Mouse (Mus musculus) activated CD4-positive, CD25-positive, alpha-beta regulatory T cell, adult 4 months (primary cell): Measurements from ENCODE around the gene Eras. TPM values are rescaled to one million over a fixed set of nuclear protein-coding genes. Genes with fewer than 3 reads are reported as not detected.
"Not testable (repeated sequence)": the region's sequence is repeated elsewhere in the genome, so short reads cannot be mapped to it uniquely, and the experiment has no call there.

Experiments
- ATAC-seq: one replicate; pipeline ENCODE4 v1.8.0; 2017
- polyA plus RNA-seq, 2 experiments: library from polyadenylated mRNA; unstranded; fragments of 100-300 nt; shearing (Covaris generic); gene quantifications; one replicate each; pipeline ENCODE4 v1.2.1; 2017

Gene Eras
- polyA plus RNA-seq, 2 experiments from 2014 or later: not detected

- not testable (repeated sequence) for ATAC-seq
Observed at GRCm38 (mm10) chrX:7909242-7909641, 19.2 kb downstream of the Eras start, which contains the start of gene Gm10490. Gm10490 (plus strand) TSS chrX:7909542.

GRCm38 (mm10) chrX:7907735-7908134 is 20.7 kb downstream of the Eras start, which contains the start of gene Gm10491:
Gm10491 (minus strand) TSS chrX:7907835.
- ATAC-seq: no peak

DNA sequence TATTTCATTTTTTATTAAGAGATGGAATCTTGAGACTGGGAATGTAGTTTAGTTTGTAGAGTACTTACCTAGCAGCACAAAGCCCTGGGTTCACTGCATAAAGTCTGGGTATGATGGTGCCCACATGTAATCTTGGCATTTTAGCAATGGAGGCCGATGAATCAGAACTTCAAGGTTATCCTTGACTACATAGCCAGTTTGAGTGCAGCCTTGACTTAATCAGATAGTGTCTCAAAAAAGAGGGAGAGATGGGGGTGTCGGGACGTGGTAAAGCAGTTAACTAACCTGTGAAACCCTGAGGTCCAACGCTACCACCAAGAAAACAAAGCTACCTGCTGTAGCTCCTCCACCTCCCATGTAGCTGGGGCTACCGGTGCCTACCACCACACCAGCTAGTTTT is 24.0 kb downstream of the Eras start:
- ATAC-seq: no peak

GRCm38 (mm10) chrX:7898880-7899874 is 29.2 kb downstream of the Eras start, which contains the start of the genes Pqbp1 and Timm17b:
Pqbp1 (minus strand) TSS chrX:7899269.
Timm17b (plus strand) TSS chrX:7899357.
- peak; percentile 96 for ATAC-seq

- no peak for ATAC-seq
Observed at GRCm38 (mm10) chrX:7898211-7898610, 30.2 kb downstream of the Eras start.

GRCm38 (mm10) chrX:7883841-7884567 is 44.4 kb downstream of the Eras start, which contains the start of gene Slc35a2:
Slc35a2 (plus strand) TSS chrX:7884028.
- peak; percentile 66 for ATAC-seq

- peak; percentile 20 for ATAC-seq
Observed at GRCm38 (mm10) chrX:7879819-7880218, 48.6 kb downstream of the Eras start.

DNA sequence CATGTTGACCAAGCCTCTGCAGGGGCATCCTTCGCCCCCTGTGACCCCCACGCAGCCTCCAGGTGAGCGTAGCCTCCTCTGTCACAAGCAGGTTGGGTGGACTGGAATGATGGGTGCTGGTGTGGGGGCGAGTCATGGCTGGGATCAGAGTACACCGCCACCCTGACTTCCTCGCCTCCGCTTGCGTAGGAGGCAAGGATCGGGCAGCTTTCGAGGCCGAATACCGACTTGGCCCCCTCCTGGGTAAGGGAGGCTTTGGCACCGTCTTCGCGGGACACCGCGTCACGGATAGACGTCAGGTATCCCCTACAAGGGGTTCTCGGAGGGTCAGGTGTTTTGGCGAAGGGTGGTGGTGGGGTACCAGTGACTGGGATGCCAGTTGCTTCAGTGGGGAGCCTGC is 49.9 kb downstream of the Eras start:
- ATAC-seq: no peak

GRCm38 (mm10) chrX:7878007-7878419 is 50.4 kb downstream of the Eras start, which contains the start of gene Pim2:
Pim2 (plus strand) TSS chrX:7878262.
- ATAC-seq: peak; percentile 94

Other genes with a start within 250 kb of the Eras start
- gene Magix, start 247.4 kb downstream of the Eras start, polyA plus RNA-seq: not detected
- gene Gpkow, start 231.5 kb downstream of the Eras start, polyA plus RNA-seq: 10 to 100 TPM; 44.6 to 54.1 TPM
- 10 to 100 TPM; 38.9 to 48.2 TPM for gene Wdr45, start 214.3 kb downstream of the Eras start, polyA plus RNA-seq
- not detected for gene Gm45208, start 206.4 kb downstream of the Eras start, polyA plus RNA-seq
- gene Praf2, start 200.2 kb downstream of the Eras start, polyA plus RNA-seq: 10 to 100 TPM; 34.0 to 36.1 TPM
- under 1 TPM in 1 of 2 experiments, not detected in 1; 0.20 TPM for gene Ccdc120, start 177.7 kb downstream of the Eras start, polyA plus RNA-seq
- 10 to 100 TPM in 1 of 2 experiments, 1 to 10 TPM in 1; 9.1 to 14.7 TPM for gene Tfe3, start 166.0 kb downstream of the Eras start, polyA plus RNA-seq
- gene Gripap1, start 138.8 kb downstream of the Eras start, polyA plus RNA-seq: 10 to 100 TPM; 46.6 to 58.8 TPM
- under 1 TPM; 0.49 to 0.50 TPM for gene Kcnd1, start 106.3 kb downstream of the Eras start, polyA plus RNA-seq
- 10 to 100 TPM; 15.4 to 21.1 TPM for gene Otud5, start 87.2 kb downstream of the Eras start, polyA plus RNA-seq
- 10 to 100 TPM; 37.5 to 40.7 TPM for gene Pim2, start 50.3 kb downstream of the Eras start, polyA plus RNA-seq
- gene Slc35a2, start 44.6 kb downstream of the Eras start, polyA plus RNA-seq: 10 to 100 TPM; 11.3 to 17.3 TPM
- gene Pqbp1, start 29.3 kb downstream of the Eras start, polyA plus RNA-seq: 100 to 1,000 TPM in 1 of 2 experiments, 10 to 100 TPM in 1; 88.7 to 101 TPM
- gene Timm17b, start 29.2 kb downstream of the Eras start, polyA plus RNA-seq: 10 to 100 TPM; 95.9 to 96.8 TPM
- gene Gm10491, start 20.8 kb downstream of the Eras start, polyA plus RNA-seq: not detected
- gene Gm10490, start 19.1 kb downstream of the Eras start, polyA plus RNA-seq: not detected
- gene Pcsk1n, start 8.8 kb downstream of the Eras start, polyA plus RNA-seq: not detected
- 10 to 100 TPM in 1 of 2 experiments, 1 to 10 TPM in 1; 8.7 to 10.0 TPM for gene Hdac6, start 19.3 kb upstream of the Eras start, polyA plus RNA-seq
- gene Gata1, start 49.5 kb upstream of the Eras start, polyA plus RNA-seq: 10 to 100 TPM; 28.9 to 29.6 TPM
- gene Glod5, start 89.9 kb upstream of the Eras start, polyA plus RNA-seq: not detected
- 10 to 100 TPM; 14.5 to 22.4 TPM for gene Suv39h1, start 146.2 kb upstream of the Eras start, polyA plus RNA-seq
- 10 to 100 TPM; 24.0 to 27.4 TPM for gene Was, start 161.9 kb upstream of the Eras start, polyA plus RNA-seq
- gene Wdr13, start 204.3 kb upstream of the Eras start, polyA plus RNA-seq: 10 to 100 TPM; 15.8 to 18.9 TPM
- 100 to 1,000 TPM; 711 to 929 TPM for gene Rbm3, start 217.3 kb upstream of the Eras start, polyA plus RNA-seq
- gene Tbc1d25, start 247.6 kb upstream of the Eras start, polyA plus RNA-seq: 1 to 10 TPM; 4.1 to 4.5 TPM